Mouse (Mus musculus): ENCODE data around the gene Tnrc18.

The Tnrc18 gene

DNA sequence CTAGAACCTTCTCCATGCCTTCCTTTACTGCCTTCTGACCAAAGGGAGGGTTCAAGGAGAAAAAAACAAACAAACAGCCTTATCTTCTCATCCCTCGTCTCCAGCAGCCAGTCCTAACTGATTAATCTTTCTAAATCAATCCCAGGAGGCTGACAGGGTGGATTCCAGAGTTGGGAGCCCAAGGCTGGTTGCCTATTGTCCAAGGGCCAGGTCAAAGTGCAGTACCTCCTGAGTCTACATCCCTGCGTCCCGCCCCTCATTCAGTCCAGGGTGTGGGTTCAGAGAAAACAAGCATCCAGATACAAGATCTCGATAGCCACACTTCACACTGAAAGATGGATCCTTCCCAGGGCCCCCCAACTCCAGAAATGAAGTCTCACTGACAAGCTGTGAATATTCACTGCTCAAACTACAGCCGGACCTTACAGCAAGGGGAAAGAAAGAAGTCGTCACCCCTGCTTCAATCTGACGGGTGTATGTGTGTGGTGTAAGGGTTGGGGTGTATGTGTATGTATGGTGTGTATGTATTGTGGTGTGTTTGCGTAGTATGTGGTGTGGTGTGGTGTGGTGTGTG is 5.5 kb downstream of the Tnrc18 start:
- in situ Hi-C loops (cut with MseI, MboI) = no loop called here

DNA sequence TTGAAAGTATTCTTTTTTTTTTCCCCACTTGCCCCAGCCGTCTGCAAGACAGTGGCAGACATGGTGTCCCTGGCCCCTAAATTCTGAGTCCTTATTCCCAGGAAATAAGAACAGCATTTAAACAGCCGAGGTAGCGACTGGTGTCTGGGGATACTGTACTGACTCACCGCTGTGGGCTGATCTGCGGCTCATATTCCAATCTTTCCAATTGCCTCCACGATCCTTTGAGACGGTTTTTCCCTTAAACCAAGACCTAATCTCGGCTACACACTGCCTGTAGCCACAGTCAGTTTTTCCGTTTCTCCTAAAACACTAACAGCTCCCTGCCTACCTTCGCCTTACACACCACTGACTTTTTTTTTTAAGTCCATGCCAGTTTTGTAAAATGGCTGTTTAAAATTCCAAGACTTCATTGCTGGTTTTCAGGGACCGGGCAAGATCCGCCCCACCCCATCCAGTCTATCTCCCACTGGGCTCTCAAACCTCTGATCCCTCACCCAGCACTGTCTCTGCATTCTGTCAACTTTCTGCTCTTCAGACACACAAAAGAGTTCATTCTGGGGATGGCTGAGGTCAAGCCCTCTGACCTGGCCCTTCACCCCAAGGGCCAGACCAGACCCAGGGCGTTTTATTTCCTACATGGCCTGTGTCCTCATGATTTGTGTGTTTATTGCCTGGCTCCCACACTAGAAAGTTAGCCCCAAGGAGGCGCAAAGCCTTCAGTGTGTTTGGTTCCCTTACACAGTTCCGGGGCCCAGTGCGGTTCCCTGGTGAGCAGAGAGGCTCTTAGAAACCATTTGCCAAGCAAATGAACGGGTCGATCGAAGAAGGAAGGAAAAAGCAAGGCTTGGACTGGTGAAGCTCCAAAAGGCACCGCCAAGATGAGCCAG is 6.5 kb downstream of the Tnrc18 start:
- in situ Hi-C loops (cut with MseI, MboI) = no loop called here

- in situ Hi-C loops (cut with MseI, MboI) = no loop called here
Measured at GRCm38 (mm10) chr5:142807661-142808060, 9.8 kb downstream of the Tnrc18 start.

DNA sequence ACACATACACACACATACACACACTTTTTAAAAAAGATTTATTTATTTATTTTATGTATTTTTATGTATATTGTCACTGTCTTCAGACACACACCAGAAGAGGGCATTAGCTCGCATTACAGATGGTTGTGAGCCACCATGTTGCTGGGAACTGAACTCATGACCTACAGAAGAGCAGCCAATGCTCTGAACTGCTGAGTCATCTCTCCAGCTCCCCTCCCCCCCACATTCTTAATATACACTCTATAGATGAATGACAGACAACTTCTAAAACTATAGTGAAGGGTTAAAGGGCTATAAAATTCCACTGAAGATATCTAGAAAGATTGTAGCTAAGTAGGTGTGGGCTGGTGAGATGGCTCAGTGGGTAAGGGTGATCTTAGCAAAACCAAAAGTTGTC is 13.7 kb downstream of the Tnrc18 start:
- in situ Hi-C loops (cut with MseI, MboI) = no loop called here

- in situ Hi-C loops (cut with MseI, MboI) = no loop called here
Measured at GRCm38 (mm10) chr5:142802884-142803283, 14.6 kb downstream of the Tnrc18 start.

GRCm38 (mm10) chr5:142801977-142802376 is 15.5 kb downstream of the Tnrc18 start:
- in situ Hi-C loops (cut with MseI, MboI) = no loop called here

- in situ Hi-C loops (cut with MseI, MboI) = no loop called here
Measured at GRCm38 (mm10) chr5:142800656-142801055, 16.8 kb downstream of the Tnrc18 start.

GRCm38 (mm10) chr5:142800198-142800597 is 17.3 kb downstream of the Tnrc18 start:
- in situ Hi-C loops (cut with MseI, MboI) = no loop called here

GRCm38 (mm10) chr5:142799259-142799658 is 18.2 kb downstream of the Tnrc18 start:
- in situ Hi-C loops (cut with MseI, MboI) = no loop called here

DNA sequence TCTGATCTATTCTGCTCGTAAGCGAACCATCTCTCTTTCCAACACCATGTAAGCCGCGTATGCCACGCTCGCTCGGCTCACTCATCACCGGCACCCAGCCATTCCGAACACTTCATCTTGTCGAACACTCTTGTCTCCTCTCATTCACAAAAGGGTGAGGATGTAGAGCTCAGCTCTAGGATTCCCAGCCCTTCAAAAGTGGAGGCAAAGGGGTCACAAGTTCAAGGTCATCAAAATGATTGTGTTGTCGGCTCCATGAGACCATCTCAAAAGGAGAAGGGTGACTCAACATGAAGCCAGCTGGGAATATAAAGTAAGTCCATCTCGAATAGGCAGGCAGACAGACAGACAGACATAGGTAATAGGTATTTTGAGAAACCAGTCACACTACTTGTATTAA is 19.3 kb downstream of the Tnrc18 start:
- in situ Hi-C loops (cut with MseI, MboI) = no loop called here

DNA sequence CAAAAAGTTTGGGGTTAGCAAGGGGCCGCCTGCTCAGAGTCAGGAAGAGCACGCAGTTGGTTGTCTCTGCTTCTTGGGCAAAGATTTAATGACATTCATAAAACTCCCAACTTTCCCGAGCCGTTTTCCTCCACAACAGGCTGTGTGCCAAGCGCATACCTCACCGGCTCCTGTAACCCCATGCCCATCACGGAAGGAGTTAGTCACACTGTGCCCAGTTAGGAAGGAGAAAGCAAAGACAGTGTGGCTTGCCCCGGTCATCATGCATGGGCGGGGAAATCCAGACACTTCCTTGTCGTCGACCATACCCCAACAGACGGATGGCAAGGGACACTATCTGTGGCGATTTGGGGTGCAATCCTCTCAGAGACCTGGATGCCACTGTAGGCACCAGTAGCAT is 19.8 kb downstream of the Tnrc18 start:
- in situ Hi-C loops (cut with MseI, MboI) = no loop called here

- in situ Hi-C loops (cut with MseI, MboI) = no loop called here
Measured at GRCm38 (mm10) chr5:142796921-142797320, 20.5 kb downstream of the Tnrc18 start.

- in situ Hi-C loops (cut with MseI, MboI) = no loop called here
Measured at GRCm38 (mm10) chr5:142794582-142794981, 22.9 kb downstream of the Tnrc18 start.

DNA sequence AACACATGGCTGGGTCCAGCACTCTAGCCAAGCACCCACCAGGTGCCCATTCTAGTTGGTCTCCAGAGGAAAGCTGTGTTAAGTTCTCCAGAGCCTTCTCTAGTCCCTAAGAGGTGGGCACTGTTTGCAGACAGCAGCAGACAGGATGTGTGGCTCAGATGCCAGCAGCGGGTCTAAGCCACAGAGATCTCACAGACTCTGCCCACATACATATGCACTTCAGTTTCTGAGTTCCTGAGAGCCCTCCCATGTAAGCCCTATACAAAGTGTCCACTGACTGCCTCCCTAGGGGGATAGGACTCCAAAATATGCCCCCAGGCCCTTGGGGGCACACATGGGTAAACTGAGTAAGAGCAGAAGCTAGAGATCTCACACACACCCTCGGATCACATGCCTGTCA is 23.3 kb downstream of the Tnrc18 start:
- in situ Hi-C loops (cut with MseI, MboI) = no loop called here

- in situ Hi-C loops (cut with MseI, MboI) = no loop called here
Measured at GRCm38 (mm10) chr5:142792594-142792993, 24.9 kb downstream of the Tnrc18 start.

DNA sequence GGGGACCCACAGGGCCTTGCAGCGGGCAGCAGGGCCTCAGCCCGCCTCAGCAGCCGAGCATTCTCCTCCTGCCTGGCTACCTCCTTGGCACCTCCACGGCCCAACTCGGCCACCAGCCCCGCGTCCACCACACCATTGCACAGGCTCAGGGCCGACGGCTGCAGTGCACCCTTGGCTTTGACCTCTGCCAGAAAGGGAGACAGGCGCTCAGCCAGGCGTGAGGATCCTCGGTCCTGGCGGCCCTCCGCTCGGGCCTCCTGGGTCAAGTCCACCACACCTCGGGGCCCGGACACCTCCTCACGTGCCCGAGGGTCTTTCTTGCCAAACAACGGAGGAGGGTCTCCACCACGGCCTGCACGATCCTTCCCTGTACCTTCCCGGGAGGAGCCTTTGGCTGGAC is 29.2 kb downstream of the Tnrc18 start:
- in situ Hi-C loops (cut with MseI, MboI) = no loop called here

GRCm38 (mm10) chr5:142787304-142787905 is 30.1 kb downstream of the Tnrc18 start:
- in situ Hi-C loops (cut with MseI, MboI) = no loop called here

DNA sequence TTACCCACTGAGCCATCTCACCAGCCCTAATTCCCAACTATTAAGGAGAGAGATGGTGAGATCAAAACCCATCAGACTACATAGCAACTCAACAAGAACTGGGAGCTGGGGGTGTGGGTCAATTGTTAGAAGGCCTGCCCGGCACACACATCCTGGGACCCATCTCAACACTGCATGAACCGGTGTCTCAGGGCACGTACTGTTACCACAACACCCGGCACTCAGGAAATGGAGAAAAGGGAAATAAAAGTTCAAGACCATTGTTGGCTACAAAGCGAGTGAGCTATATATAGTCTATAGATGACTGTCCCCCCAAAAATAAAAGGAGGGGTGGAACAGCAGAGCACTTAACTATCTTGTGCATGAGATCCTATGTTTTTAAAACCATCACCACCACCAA is 30.8 kb downstream of the Tnrc18 start:
- in situ Hi-C loops (cut with MseI, MboI) = no loop called here

DNA sequence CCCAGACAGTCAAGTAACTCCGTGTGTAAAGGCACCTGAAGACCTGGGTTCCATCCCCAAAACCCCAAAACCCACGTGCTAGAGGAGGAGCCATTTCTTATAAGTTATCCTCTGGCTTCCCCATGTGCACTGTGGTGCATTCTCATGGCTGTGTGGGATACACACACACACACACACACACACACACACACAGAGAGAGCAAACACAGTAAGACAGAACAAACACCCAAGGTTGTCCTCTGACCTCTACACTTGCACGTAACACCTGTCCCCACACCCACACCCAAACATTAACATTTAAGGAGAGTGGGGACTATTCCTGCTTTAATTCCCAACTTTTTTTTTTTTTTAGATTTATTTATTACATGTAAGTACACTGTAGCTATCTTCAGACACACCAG is 31.2 kb downstream of the Tnrc18 start:
- in situ Hi-C loops (cut with MseI, MboI) = no loop called here

- in situ Hi-C loops (cut with MseI, MboI) = no loop called here
Measured at GRCm38 (mm10) chr5:142783142-142783540, 34.3 kb downstream of the Tnrc18 start.

- in situ Hi-C loops (cut with MseI, MboI) = no loop called here
Measured at GRCm38 (mm10) chr5:142782459-142783141, 34.9 kb downstream of the Tnrc18 start.

- in situ Hi-C loops (cut with MseI, MboI) = no loop called here
Measured at GRCm38 (mm10) chr5:142780579-142780978, 36.9 kb downstream of the Tnrc18 start.

All from mouse trophoblast stem cell (cell line).